Mouse (Mus musculus): ENCODE data around the gene Rhoh.

DNA sequence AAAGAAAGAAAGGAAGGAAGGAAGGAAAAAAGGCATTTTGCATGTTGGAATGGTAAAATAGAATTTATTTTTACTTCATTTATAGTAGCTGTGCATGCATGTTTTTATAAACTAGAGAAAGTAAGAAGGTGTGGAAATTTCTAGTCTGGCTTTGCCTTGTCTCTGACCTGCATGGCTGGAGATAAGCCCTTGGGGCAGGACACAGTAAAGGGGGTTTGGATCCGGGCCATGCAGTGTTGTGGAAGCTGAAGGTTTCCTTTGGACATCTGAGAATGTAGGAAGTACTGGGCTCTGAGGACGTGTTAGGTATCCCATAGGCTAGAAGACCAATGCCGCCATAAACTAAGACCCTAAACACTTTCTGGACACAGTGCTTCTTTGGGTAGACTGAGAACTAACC, 7.4 kb downstream of the Rhoh start:
- TF ChIP-seq GABPA (IDR thresholded peaks at IDR 0.05; ENCODE audit: insufficient replicate concordance, low read depth, low read length): no peak
- no peak for TF ChIP-seq TCF12 (IDR thresholded peaks at IDR 0.05; ENCODE audit: low read depth, low read length)
- TF ChIP-seq USF2 (conservative IDR thresholded peaks at IDR 0.05; ENCODE audit: low read depth, low read length): no peak
- TF ChIP-seq CHD2 (IDR thresholded peaks at IDR 0.05; ENCODE audit: low read length): no peak
- no peak for TF ChIP-seq POLR2A (IDR thresholded peaks at IDR 0.05; ENCODE audit: low read depth, low read length)
- TF ChIP-seq JUND (conservative IDR thresholded peaks at IDR 0.05; ENCODE audit: low read depth, low read length): no peak
- no peak for TF ChIP-seq CTCF (conservative IDR thresholded peaks at IDR 0.05 in 1 of 2, IDR thresholded peaks at IDR 0.05 in 1 of 2; ENCODE audit: low read depth in 2 of 2, low read length in 2 of 2)
- TF ChIP-seq HCFC1 (IDR thresholded peaks at IDR 0.05; ENCODE audit: low read depth, low read length): no peak

Data from CH12.LX (cell line).